Mouse (Mus musculus) mesoderm, embryonic 11.5 days (tissue): ENCODE measurements around the gene Zcchc8.

ENCODE experiments used
- DNase-seq: peaks from one replicate; pipeline ENCODE4 v3.0.0-alpha.2; 2012; ENCODE audit warnings: low read depth, low spot score

Zcchc8 gene

DNA sequence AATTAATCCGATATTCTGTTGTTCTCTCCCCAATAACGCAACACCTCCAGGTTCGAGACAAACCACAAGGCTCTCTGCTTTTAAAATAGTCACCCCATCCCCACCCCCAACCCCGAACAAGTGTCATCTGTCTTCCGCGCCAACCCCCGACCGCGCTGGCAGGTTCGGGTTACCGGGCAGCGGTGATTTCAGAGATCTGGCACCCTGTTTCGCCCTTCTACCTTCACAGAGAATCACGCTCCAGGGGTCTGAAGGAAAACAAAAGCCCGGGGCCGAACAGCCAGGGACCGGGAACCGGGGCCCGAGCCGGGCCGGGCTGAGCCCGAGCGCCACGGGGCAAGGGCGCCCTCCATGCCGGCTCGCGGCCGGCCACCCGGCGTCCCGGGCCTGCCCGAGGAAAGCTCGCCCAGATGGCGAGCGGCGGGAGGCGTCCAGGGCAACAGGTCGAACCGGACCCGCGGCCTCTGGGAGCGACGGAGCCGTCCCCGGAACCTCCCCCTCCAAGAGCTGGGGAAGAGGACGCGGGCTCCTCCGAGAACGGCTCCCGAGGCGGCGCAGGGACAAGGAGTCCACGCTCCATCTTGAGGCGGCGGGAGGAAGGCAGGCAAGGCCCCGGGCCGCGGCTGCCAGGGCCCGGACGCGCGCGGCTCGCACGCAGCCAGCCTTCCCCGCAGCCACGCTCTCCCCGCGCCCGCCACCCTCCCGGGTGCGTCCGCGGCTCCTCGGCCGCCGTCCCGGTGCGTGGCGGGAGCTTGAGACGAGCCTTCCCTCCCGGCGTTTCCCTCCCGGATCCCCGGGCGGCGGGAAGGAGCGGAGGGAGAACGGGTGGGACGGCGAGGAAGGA lies 37.3 kb downstream of the Zcchc8 start:
- DNase-seq, result peak; percentile 57

DNA sequence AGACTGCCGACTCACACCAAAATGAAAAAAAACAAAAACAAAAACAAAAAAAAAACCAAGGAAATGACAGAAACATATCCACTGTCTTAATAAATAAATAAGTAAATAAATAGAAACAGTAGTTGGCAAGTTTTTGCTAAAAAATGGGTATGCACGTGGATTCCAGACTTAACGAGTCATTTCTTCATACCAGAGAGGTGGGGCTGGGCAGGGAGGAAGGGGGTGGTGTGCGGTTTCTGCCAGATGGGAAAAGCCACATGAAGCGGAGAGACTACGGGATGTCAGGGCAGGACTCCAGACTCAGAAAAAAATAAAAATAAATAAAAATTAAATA lies 37.9 kb downstream of the Zcchc8 start:
- DNase-seq, result peak; percentile 62

DNA sequence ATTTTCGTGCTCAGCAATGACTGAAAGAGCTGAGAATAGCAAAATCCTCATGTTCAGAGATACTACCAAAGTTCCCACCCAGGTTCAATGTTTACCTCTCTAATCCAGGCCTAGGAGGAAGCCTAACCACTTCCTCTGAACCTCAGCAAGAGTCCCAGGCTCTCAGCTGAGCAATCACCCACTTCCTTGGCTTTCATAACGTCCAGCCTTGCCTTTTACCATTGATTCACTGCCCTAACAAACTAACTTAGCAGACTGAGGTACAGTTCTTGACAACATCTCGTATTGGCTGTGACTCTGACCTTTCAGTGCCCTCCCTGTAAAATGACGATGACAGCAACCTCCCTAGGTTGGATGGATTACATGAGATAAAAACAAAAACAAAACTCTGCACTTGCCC lies 38.5 kb downstream of the Zcchc8 start:
- no peak for DNase-seq

DNA sequence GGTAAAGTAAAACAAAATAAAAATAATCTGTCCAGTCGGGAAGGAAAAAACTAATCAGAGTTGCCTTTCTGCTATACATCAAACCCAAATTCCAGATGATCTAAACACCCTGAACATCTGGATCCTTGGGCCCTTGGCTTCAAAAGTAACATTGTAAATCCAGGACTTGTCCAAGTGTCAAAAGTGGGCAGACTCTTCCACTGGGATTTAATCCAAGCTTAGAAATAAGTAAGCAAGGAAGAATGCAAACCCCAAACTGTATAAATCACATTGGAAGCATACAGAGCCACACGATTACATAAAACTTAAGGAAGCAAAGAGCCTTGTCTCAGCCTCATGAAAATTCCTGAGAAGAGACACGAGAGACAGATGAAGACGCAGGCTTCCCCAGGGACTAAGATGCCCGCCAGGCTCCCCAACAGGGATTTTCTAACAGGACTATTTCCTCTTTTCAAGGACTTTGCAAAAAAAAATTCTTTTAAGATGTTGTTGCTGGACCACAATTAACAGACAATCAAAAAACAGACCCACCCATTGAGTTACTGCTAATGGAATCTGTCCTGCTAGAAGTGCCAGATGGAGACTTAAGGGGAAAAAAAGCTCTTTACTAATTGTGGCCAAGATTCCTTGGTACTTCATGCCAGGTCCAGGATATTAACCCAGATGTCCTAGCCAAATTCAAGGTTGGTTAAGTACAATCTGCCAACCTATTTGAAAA lies 41.2 kb downstream of the Zcchc8 start:
- DNase-seq, result no peak

DNA sequence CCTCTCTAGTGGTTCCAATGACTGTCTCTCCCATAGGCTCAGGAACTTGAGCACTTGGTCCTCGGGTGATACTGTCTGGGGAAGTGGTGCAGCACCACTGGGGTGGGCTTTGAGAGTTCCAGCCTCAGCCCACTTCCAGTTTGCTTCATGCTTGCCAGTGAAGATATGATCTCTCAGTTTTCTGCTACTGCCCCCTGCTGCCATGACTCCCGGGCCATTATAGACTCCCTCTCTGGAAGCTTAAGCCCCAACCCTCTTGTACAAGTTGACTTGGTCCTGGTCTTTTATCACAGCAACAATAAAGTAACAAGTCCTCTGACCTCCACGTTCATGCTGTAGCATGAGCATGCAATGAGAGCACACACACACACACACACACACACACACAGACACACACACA lies 41.8 kb downstream of the Zcchc8 start:
- DNase-seq, result no peak

DNA sequence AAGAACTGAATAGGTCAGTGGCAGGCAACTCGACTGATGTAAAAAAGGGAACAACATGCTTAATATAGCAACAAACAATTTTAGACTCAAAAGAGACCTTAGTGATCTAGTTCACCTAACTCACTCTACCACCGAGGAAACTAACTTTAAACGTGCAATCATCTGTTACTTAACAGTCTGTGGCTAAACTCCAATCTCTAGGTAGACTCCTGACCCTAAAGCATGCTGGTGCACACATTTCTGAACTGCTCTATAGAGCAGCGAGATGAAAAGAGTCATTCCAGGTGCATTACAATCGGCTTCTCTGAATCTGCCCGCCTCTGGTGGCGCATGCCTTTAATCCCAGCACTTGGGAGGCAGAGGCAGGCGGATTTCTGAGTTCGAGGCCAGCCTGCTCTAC lies 45.2 kb downstream of the Zcchc8 start:
- no peak for DNase-seq

DNA sequence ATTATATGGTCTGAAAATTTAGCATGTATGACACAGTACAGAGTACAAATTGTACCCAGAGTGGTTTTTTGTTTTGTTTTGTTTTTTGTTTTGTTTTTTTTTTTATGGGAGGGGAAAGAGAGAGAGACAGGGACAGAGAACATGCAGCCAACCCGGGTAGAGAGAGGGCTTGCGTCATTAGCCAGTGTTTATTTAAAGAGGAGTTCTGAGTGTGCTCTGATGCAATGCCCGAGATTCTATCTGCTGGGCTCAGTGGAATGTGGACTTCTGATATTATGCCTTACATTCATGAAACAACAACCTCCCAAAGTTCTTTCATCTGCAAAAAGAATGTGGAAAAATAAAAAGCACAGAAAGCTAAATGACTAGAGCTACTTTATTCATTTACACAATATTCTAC lies 45.7 kb downstream of the Zcchc8 start:
- DNase-seq, result no peak

DNA sequence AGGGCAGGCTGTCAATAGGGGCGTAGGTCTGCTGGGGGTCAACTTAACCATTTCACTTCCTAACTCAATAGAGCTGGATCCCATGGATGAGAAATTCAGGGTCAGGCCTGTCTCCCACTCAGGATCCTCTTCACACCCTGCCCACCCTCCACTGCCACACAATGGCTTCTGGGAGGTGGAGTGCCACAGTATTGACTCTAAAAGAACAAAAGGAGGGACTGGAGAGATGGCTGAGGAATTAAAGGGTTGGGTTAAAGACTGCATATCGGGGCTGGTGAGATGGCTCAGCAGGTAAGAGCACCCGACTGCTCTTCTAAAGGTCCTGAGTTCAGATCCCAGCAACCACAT lies 49.5 kb downstream of the Zcchc8 start:
- no peak for DNase-seq

DNA sequence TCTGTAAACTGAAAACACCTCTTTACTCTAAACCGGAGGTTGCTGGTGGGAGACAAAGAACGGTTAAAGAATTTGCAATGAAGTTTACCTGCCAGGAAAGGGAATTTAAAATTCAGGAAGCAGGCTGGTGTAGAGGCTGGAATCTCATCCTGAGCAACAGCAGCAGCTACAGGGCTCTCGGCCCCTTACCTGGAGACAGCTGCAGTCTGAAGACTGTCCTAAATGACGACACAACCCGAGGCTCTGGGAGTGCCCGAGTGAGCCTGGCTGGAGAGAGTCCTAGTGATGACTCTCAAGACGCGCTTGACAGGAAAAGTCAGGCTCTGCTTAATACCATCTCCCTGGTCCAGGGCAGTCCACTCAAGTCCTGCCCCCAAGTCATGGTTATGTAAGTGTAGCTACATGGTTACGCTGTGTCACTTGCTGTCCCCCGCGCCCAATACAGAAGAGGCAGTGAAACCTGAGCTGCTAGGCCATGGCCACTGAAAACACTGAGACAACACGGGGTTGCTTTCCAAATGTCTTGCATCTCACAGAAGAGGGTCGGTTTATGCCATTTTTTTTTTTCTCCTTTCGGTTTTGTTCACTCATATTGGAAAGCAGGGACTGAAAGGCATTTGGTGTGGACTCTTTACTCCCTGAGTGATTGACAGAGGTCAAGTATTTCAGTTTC lies 50.0 kb downstream of the Zcchc8 start:
- no peak for DNase-seq

DNA sequence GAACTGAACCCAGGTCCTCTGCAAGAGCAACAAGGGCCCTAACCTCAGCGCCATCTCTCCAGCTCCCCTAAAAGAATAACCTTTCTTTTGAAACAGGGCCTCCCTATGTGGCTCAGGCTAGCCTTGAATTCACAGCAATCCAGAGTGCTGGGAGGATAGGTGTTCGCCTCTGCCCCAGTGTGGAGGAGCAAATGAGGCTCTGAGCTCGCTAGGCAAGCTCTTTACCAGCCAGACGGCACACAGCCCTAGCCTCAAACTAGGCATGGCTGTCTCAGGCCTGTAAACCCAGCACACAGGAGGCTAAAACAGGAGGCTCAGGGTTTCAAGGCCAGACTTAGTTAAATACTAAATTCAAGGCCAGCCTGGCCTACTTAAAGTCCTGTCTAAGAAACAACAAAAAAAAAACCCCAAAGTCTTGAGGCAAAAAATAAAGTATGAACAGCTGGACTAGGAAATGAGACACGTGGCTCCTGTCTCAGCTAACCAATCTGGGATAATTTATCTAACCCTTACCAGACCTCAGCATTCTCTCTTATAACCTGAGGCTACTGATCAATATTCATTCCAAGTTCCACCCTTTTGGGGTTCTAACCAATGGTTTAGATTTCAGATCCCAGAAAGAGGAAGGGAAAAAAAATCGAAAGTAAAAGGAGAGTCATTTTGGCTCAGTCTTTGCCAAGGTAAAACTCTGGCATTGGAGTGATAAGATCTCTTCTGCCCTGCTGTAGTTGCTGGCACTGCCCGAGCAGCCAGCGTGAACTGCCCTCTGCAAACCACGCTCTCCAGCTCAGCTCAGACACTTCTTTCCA lies 50.7 kb downstream of the Zcchc8 start:
- DNase-seq, result no peak

DNA sequence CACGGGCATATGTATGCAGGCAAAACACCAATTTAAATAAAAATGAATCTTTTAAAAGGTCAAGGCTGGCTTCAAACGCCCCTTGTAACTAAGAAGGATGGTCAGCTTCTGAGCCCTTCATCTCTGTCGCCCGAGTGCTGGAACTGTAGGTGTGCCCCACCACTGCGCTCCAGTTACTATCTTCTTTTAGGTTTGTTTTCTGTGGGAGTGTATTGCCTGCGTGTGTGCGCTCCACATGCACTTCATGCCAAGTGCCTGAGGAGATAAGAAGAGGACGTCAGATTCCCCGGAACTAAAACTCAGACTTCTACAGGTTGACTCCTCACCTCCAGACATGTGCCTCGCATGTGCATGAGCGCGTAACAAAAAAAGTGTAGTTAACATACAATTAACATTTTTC lies 53.0 kb downstream of the Zcchc8 start:
- DNase-seq, result no peak

DNA sequence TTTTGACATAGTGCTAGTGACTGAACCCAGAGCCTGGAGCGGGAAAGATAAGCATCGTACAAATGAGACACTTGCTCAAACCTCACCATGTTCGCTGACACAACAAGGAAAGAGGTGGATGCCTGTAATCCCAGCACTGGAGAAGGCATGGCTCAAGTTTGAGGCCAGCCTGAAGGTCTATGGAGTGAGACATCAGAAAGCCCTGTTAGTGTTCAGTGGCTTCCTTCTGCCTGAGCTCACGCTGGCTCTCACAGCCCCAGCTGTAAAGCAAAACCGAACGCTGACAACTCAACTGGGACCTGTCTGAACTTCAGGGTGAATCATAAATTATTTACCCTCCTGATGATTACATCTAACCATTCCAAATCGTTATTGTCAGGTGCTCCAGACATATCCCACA lies 54.9 kb downstream of the Zcchc8 start:
- DNase-seq, result no peak

DNA sequence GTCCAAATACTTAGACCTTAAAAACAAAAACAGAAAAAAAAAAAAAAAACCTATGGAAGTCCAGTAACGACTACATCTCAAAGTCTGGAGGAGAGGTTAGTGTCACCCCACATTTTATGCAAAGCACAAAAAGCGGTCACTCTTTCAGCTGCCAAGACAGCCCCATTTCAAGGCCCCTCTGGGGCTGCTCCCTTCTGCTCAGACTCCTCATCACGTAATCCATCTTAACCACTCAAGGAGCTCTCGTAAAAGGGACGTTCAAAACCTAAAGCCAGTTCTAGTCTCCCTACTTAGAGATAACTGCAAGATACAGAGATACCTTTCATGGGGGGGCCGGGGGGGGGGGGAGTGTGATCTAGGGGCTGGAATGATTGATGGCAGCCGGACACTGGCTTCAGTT lies 56.6 kb downstream of the Zcchc8 start:
- DNase-seq, result no peak

DNA sequence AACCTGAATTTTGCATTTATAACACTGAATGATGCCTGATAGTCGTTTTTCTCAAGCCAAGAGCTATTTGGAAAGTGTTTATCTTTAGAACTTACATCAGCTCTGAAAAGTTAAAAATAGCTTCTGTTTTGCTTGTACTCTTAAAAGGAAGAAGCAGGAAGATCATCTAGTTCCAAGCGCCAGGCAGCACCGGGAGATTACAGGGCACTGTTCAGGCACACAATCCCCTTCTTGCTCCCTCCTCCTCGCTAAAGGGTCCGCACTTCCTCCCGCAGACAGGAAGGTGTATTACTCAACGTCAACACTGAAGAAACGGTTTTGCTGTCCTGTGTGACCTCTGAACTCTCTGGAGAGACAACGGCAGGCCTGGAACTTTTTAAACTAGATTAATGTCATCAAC lies 58.8 kb downstream of the Zcchc8 start:
- peak; percentile 12 for DNase-seq

DNA sequence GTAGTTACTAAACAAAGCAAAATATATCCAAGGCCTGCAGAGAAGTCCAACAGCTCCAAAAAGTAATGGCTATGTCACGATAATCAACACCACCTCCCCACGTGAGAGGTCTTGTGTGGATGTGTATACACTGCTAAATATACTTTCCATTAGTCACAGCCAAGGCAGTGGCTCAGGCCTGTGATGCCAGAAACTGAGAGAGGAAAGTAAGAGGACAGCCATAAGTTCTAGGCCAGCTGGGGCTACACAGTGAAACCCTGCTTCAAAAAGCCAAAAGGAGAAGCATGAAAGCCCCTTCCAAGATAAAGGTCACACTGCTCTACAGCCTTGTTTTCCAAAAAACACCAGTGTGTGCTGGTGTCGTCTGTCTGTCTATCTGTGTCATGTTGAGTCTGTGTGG lies 59.3 kb downstream of the Zcchc8 start:
- DNase-seq, result no peak

DNA sequence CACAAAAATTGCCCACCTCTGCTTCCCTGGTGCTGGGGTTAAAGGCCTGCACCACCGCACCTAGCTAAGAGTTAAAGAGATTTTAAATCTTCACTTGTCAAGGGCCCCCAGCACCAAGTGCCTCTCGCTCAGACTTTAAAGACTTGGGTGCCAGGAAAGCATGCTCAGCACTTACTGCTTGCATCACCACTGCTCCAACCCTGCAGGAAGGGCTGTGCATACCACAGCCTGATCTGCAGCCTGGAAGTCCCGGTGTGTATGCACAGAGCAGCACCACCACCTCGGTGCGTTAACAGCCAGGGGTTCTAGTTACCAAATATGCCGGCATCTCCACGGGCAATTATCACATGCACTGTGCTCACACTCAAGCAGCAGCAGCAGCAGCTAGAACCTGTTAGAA lies 63.2 kb downstream of the Zcchc8 start:
- no peak for DNase-seq

DNA sequence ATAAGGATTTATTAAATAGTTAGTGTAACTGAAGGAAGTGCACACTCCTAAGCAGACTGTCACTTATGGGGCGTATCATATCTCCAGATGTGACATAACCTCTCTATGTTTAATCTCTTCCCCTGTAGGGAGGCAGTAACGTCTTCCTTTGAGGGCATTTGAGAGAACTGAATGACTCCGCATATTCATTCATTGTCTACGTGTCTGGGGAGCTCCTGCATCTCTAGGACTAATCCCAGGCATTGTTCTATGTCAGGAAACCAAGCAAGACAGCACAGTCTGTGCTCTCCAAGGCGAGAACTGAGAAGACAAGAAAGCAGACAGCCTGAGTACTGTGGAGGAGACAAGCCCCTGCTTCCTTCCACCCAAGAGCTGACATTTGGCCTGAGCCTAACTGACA lies 66.0 kb downstream of the Zcchc8 start:
- no peak for DNase-seq

DNA sequence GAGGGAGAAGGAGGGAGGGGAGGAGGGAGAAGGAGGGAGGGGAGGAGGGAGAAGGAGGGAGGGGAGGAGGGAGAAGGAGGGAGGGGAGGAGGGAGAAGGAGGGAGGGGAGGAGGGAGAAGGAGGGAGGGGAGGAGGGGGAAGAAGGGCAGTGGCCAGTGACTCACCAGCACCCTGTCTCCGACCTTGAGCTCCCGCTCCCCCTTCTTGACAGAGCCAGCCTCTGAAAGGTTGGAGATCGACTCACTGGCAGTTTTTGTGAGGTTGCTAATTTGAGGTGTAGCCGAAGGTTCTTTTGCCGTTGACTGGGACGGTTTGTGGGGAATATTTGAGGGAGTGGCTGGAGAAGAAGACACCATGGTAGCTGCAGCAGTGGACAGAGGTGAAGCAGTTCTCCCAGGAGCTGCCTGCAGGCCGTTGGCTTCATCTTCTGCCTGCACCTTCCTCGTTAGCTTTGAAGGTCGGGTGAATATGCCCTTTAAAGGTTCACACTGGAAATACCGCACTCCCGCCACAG lies 67.6 kb downstream of the Zcchc8 start:
- no peak for DNase-seq

DNA sequence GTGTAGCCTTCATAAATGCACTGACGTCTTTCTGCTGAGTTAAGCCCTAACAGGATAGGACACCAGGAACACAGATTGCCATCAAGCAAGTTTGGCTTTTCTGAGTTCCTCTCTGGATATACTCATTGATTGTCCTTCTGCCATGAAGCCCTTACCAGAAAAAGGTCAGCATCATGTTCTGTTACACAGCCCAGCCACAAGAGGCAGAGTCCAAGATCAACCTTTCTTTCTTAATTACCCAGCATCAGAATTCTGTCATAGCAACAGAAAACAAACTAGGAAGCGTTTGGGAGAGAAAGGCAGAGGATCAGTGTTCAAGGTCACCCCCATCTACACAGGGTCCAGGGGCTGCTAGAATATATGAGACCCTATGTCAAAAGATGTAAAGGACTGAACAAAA lies 70.1 kb downstream of the Zcchc8 start:
- no peak for DNase-seq
